Mouse (Mus musculus) midbrain, embryonic 10.5 days (tissue): ENCODE data around the gene Chfr. TPM values are rescaled to one million over a fixed set of nuclear protein-coding genes. Genes with fewer than 3 reads are reported as not detected.
A peak's percentile ranks its signal among the peaks of the same experiment; 100 is the strongest.

Source experiments
- DNase-seq: peaks from one replicate; pipeline ENCODE4 v3.0.0-alpha.2; 2017; ENCODE audit warnings: low spot score
- H3K27ac ChIP-seq: fragments of 300-500 bp; sonication (generic); replicated peaks from 2 replicates; pipeline ENCODE4 v1.5.1; 2016; ENCODE audit warnings: mild to moderate bottlenecking
- H3K27me3 ChIP-seq: fragments of 300-500 bp; sonication (generic); 2 replicates; pipeline ENCODE4 v1.6.1; 2016; ENCODE audit warnings: low read depth, mild to moderate bottlenecking; ENCODE audit not compliant: poor library complexity, severe bottlenecking
- H3K36me3 ChIP-seq: fragments of 300-500 bp; sonication (generic); 2 replicates; pipeline ENCODE4 v1.6.1; 2016; ENCODE audit warnings: mild to moderate bottlenecking, moderate library complexity
- H3K4me1 ChIP-seq: fragments of 300-500 bp; sonication (generic); 2 replicates; pipeline ENCODE4 v1.6.1; 2016
- H3K4me3 ChIP-seq: fragments of 300-500 bp; sonication (generic); 2 replicates; pipeline ENCODE4 v1.5.1; 2016; ENCODE audit warnings: mild to moderate bottlenecking, moderate library complexity
- H3K9me3 ChIP-seq: fragments of 300-500 bp; sonication (generic); replicated peaks from 2 replicates; pipeline ENCODE4 v1.6.1; 2016; ENCODE audit warnings: mild to moderate bottlenecking
- WGBS: fragments of 180-500 bp; shearing (Covaris S2); methylation state at CpG from one replicate; pipeline ENCODE4 v1.1.7; 2016; 5-methylcytosine and 5-hydroxymethylcytosine counted together
- polyA plus RNA-seq: library from polyadenylated mRNA; unstranded; fragments of >200 nt; fragmentation: Nextera tagmentation; extraction: Ambion mirVana; gene quantifications from 2 replicates; pipeline ENCODE4 v1.2.1, GENCODE M21; 2016

The Chfr gene
- polyA plus RNA-seq = 53.4 and 62.2 TPM in 2 replicates

- Histone ChIP-seq H3K9me3 (peaks cover 6% of the 10 kb centered on the region; the same call in 1 of the 2 replicates), H3K27me3 (no peaks in the 10 kb centered on the region), H3K4me3 (peak within 1 kb of the TSS; percentile 70), H3K36me3 (peaks cover 25% of the 10 kb centered on the region), H3K4me1 (peaks cover 7% of the 10 kb centered on the region), H3K27ac (peak within 1 kb of the TSS; percentile 82)
- DNase-seq = peak; percentile 99
- 3% methylated on average over 46 of the region's 46 CpGs for WGBS
Measured at GRCm38 (mm10) chr5:110135293-110136086, at the start of gene Chfr. Gene Chfr, plus strand, starts transcription at chr5:110135842.

GRCm38 (mm10) chr5:110086161-110086866 lies 49.3 kb upstream of the Chfr start:
- H3K4me3 ChIP-seq = no peak overlapping the region
- no peaks in the 10 kb centered on the region for H3K27me3 ChIP-seq
- H3K36me3 ChIP-seq = no peaks in the 10 kb centered on the region
- no peak overlapping the region for H3K27ac ChIP-seq
- no peaks in the 10 kb centered on the region for H3K4me1 ChIP-seq
- peaks cover 25% of the 10 kb centered on the region; the same call in 1 of the 2 replicates for H3K9me3 ChIP-seq
- 42% methylated on average over 14 of the region's 14 CpGs for WGBS
- DNase-seq = no peak

- H3K9me3 ChIP-seq = no peaks in the 10 kb centered on the region
- no peak overlapping the region for H3K27ac ChIP-seq
- WGBS = 76% methylated on average over 2 of the region's 2 CpGs
- peaks cover 10% of the 10 kb centered on the region for H3K4me1 ChIP-seq
- no peak overlapping the region for H3K4me3 ChIP-seq
- DNase-seq = no peak
- H3K27me3 ChIP-seq = no peaks in the 10 kb centered on the region
- no peaks in the 10 kb centered on the region for H3K36me3 ChIP-seq
Measured at GRCm38 (mm10) chr5:110091546-110091945, 44.1 kb upstream of the Chfr start.

- peak; percentile 87 for DNase-seq
- Histone ChIP-seq H3K36me3 (no peaks in the 10 kb centered on the region), H3K4me3 (peak within 1 kb of the TSS; percentile 66), H3K9me3 (no peaks in the 10 kb centered on the region), H3K27me3 (no peaks in the 10 kb centered on the region; the same call in 1 of the 2 replicates), H3K4me1 (peaks cover 13% of the 10 kb centered on the region), H3K27ac (peak within 1 kb of the TSS; percentile 91)
- WGBS = 2% methylated on average over 25 of the region's 25 CpGs
Measured at GRCm38 (mm10) chr5:110094030-110094846, 41.4 kb upstream of the Chfr start, which contains the start of gene Gm35315. Gene Gm35315, minus strand, starts transcription at chr5:110094420.

GRCm38 (mm10) chr5:110094847-110095213 lies 40.8 kb upstream of the Chfr start:
- peak overlapping the region; percentile 66 for H3K4me3 ChIP-seq
- H3K9me3 ChIP-seq = no peaks in the 10 kb centered on the region
- no peak for DNase-seq
- WGBS = 8% methylated on average over 4 of the region's 4 CpGs
- H3K27me3 ChIP-seq = no peaks in the 10 kb centered on the region; the same call in 1 of the 2 replicates
- peak overlapping the region; percentile 91 for H3K27ac ChIP-seq
- H3K4me1 ChIP-seq = peaks cover 19% of the 10 kb centered on the region
- no peaks in the 10 kb centered on the region for H3K36me3 ChIP-seq

- Histone ChIP-seq H3K36me3 (peaks cover 20% of the 10 kb centered on the region), H3K9me3 (no peaks in the 10 kb centered on the region; the same call in 1 of the 2 replicates), H3K27me3 (peaks cover 24% of the 10 kb centered on the region), H3K4me1 (peaks cover 42% of the 10 kb centered on the region), H3K27ac (no peak overlapping the region), H3K4me3 (no peak overlapping the region)
- no peak for DNase-seq
- 29% methylated on average over 1 of the region's 1 CpGs for WGBS
Measured at GRCm38 (mm10) chr5:110098991-110099477, 36.6 kb upstream of the Chfr start.

GRCm38 (mm10) chr5:110099656-110100580 lies 35.7 kb upstream of the Chfr start, which contains the start of gene Plcxd1:
Gene Plcxd1, plus strand, starts transcription at chr5:110099969.
- H3K9me3 ChIP-seq = no peaks in the 10 kb centered on the region; the same call in 1 of the 2 replicates
- peak within 1 kb of the TSS; percentile 50 for H3K4me3 ChIP-seq
- H3K27ac ChIP-seq = no peak within 1 kb of the TSS
- peaks cover 38% of the 10 kb centered on the region for H3K4me1 ChIP-seq
- peaks cover 29% of the 10 kb centered on the region for H3K36me3 ChIP-seq
- 5% methylated on average over 25 of the region's 25 CpGs for WGBS
- DNase-seq = no peak
- peaks cover 24% of the 10 kb centered on the region for H3K27me3 ChIP-seq

GRCm38 (mm10) chr5:110100921-110101631 lies 34.6 kb upstream of the Chfr start:
- peak overlapping the region; percentile 9; the same call in 1 of the 2 replicates for H3K27ac ChIP-seq
- peaks cover 24% of the 10 kb centered on the region for H3K27me3 ChIP-seq
- H3K36me3 ChIP-seq = peaks cover 41% of the 10 kb centered on the region
- H3K4me3 ChIP-seq = peak overlapping the region; percentile 50
- peaks cover 36% of the 10 kb centered on the region for H3K4me1 ChIP-seq
- 2% methylated on average over 33 of the region's 37 CpGs for WGBS
- no peaks in the 10 kb centered on the region; the same call in 1 of the 2 replicates for H3K9me3 ChIP-seq
- DNase-seq = no peak

- H3K27me3 ChIP-seq = peaks cover 24% of the 10 kb centered on the region
- H3K36me3 ChIP-seq = peaks cover 47% of the 10 kb centered on the region
- peak overlapping the region; percentile 50 for H3K4me3 ChIP-seq
- H3K9me3 ChIP-seq = no peaks in the 10 kb centered on the region; the same call in 1 of the 2 replicates
- no peak overlapping the region; the same call in 1 of the 2 replicates for H3K27ac ChIP-seq
- peak; percentile 41 for DNase-seq
- H3K4me1 ChIP-seq = peaks cover 43% of the 10 kb centered on the region
- 23% methylated on average over 34 of the region's 34 CpGs for WGBS
Measured at GRCm38 (mm10) chr5:110101716-110102347, 33.8 kb upstream of the Chfr start.

GRCm38 (mm10) chr5:110102429-110102828 lies 33.2 kb upstream of the Chfr start:
- WGBS = 92% methylated on average over 13 of the region's 13 CpGs
- Histone ChIP-seq H3K4me1 (peaks cover 48% of the 10 kb centered on the region), H3K27me3 (peaks cover 24% of the 10 kb centered on the region), H3K27ac (no peak overlapping the region), H3K9me3 (no peaks in the 10 kb centered on the region; the same call in 1 of the 2 replicates), H3K36me3 (peaks cover 47% of the 10 kb centered on the region), H3K4me3 (0 out of 2 replicates have a peak overlapping the region, but pooled peaks have one; percentile 50)
- DNase-seq = no peak
